Mouse (Mus musculus): Measurements from ENCODE around the gene E2f6.

- TF ChIP-seq POLR2A (IDR thresholded peaks at IDR 0.05; ENCODE audit: insufficient read depth, low read depth, low read length) (no peak), CTCF (IDR thresholded peaks at IDR 0.05) (peak; percentile 75)
These were observed 5.3 kb upstream of the E2f6 start for GRCm38 (mm10) chr12:16805511-16805910.

Data from heart, adult 2 months (tissue).